8 mouse cellular contexts compared by ENCODE assay signal in the genomic region with DNA sequence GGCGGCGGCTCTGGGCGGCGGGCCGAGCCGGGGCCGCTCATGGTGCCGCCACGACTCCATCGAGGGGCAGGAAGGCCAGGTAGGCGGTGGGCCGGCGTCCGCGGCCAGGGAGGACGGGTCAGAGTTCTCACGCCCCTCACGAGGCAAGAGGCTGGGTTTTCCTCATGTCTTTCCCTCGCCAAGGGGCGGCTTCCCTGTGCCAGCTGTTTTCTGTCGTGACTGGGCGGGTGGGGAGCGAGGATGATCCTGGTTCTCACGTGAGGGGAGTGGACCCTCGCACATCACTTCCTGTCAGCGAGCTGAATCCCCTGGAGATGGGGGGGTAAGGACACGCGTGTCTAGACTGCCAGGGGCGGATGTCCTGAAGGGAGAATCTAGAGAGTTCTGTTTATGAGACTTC. TPM values are rescaled to one million over a fixed set of nuclear protein-coding genes. Genes with fewer than 3 reads are reported as not detected.
A peak's percentile ranks its signal among the peaks of the same experiment; 100 is the strongest.
DNase-seq lines count a peak whose midpoint lies in the region; ATAC-seq and TF ChIP-seq lines count a peak whose summit lies in the region.

No protein-coding gene starts in this region.

- no peak for TF ChIP-seq CTCF in liver, adult 2 months (IDR thresholded peaks at IDR 0.05; ENCODE audit: low read depth, low read length)

- under 1% methylated on average over 24 of the region's 29 CpGs for WGBS in forebrain, embryonic 12.5 days
- 0% methylated on average over 27 of the region's 29 CpGs for WGBS in hindbrain, embryonic 11.5 days
- WGBS in liver, adult 2 months: under 1% methylated on average over 29 of the region's 29 CpGs
- WGBS in midbrain, embryonic 16.5 days: under 1% methylated on average over 29 of the region's 29 CpGs

- no peaks in the 10 kb centered on the region; the same call in 1 of the 2 replicates for H3K79me2 ChIP-seq in liver, adult 2 months (ENCODE audit: control insufficient read depth, insufficient read depth, low read length)

- ATAC-seq in forebrain, embryonic 12.5 days (ENCODE audit: low FRiP score): peak; percentile 34; the same call in 1 of the 2 replicates
- no peak; the same call in 1 of the 2 replicates for ATAC-seq in hindbrain, embryonic 11.5 days (ENCODE audit: low FRiP score)
- peak; percentile 69 for ATAC-seq in midbrain, embryonic 16.5 days

- H3K4me1 ChIP-seq in ES-E14 (ENCODE audit: control insufficient read depth in 2 of 2, insufficient read depth in 2 of 2, low read length in 2 of 2, poor library complexity in 1 of 2): peaks cover 3 to 4% of the 10 kb centered on the region in 2 experiments; a peak in 2 of 4 replicates
- peaks cover 8% of the 10 kb centered on the region for H3K4me1 ChIP-seq in forebrain, embryonic 12.5 days
- no peaks in the 10 kb centered on the region for H3K4me1 ChIP-seq in hindbrain, embryonic 11.5 days (replicated peaks; ENCODE audit: control insufficient read depth, insufficient read depth, low read length)
- peaks cover 2% of the 10 kb centered on the region for H3K4me1 ChIP-seq in liver, adult 2 months (ENCODE audit: control insufficient read depth, insufficient read depth, low read length)
- H3K4me1 ChIP-seq in midbrain, embryonic 16.5 days (ENCODE audit: control insufficient read depth, insufficient read depth, low read length): peaks cover 9% of the 10 kb centered on the region

- H3K27me3 ChIP-seq in forebrain, embryonic 12.5 days: no peaks in the 10 kb centered on the region
- H3K27me3 ChIP-seq in hindbrain, embryonic 11.5 days (ENCODE audit: control insufficient read depth, insufficient read depth, low read length): no peaks in the 10 kb centered on the region
- H3K27me3 ChIP-seq in liver, adult 2 months (ENCODE audit: control insufficient read depth, insufficient read depth, low read length): no peaks in the 10 kb centered on the region
- H3K27me3 ChIP-seq in midbrain, embryonic 16.5 days (ENCODE audit: control insufficient read depth, insufficient read depth, low read depth, low read length): no peaks in the 10 kb centered on the region

- in situ Hi-C loops in ES-E14 (cut with MboI; ENCODE audit: low sequenced_read_pairs in 2 of 2, unreplicated experiment in 2 of 2): no loop called here

- no peaks in the 10 kb centered on the region for H3K36me3 ChIP-seq in ES-E14 (ENCODE audit: control insufficient read depth, insufficient read depth, low read length, poor library complexity, severe bottlenecking)
- no peaks in the 10 kb centered on the region for H3K36me3 ChIP-seq in forebrain, embryonic 12.5 days (replicated peaks)
- no peaks in the 10 kb centered on the region for H3K36me3 ChIP-seq in hindbrain, embryonic 11.5 days (ENCODE audit: control insufficient read depth, insufficient read depth, low read length)
- H3K36me3 ChIP-seq in liver, adult 2 months (ENCODE audit: control insufficient read depth, insufficient read depth, low read length): peaks cover 7% of the 10 kb centered on the region
- no peaks in the 10 kb centered on the region for H3K36me3 ChIP-seq in midbrain, embryonic 16.5 days (ENCODE audit: control insufficient read depth, insufficient read depth, low read length)

- H3K9me3 ChIP-seq in ES-E14 (ENCODE audit: control insufficient read depth, insufficient read depth, low read depth, low read length): no peaks in the 10 kb centered on the region
- no peaks in the 10 kb centered on the region for H3K9me3 ChIP-seq in forebrain, embryonic 12.5 days
- no peaks in the 10 kb centered on the region for H3K9me3 ChIP-seq in hindbrain, embryonic 11.5 days (ENCODE audit: control insufficient read depth, low read length)
- H3K9me3 ChIP-seq in midbrain, embryonic 16.5 days (replicated peaks; ENCODE audit: control insufficient read depth, low read length, poor library complexity, severe bottlenecking): no peaks in the 10 kb centered on the region

- TF ChIP-seq POLR2A in liver, adult 2 months (IDR thresholded peaks at IDR 0.05; ENCODE audit: extremely low read depth, insufficient read depth, low read length): no peak

- H3K27ac ChIP-seq in ES-E14 (ENCODE audit: insufficient read depth, low read depth, low read length, poor library complexity, severe bottlenecking): no peak overlapping the region
- peak overlapping the region; percentile 84 for H3K27ac ChIP-seq in forebrain, embryonic 12.5 days
- peak overlapping the region; percentile 74 for H3K27ac ChIP-seq in hindbrain, embryonic 11.5 days (ENCODE audit: low read depth, low read length)
- peak overlapping the region; percentile 82 for H3K27ac ChIP-seq in liver, adult 2 months (replicated peaks; ENCODE audit: insufficient read depth, low read depth, low read length)
- H3K27ac ChIP-seq in midbrain, embryonic 16.5 days (ENCODE audit: low read length): peak overlapping the region; percentile 91

- H3K9ac ChIP-seq in ES-E14 (ENCODE audit: insufficient read depth, low read depth, low read length, poor library complexity, severe bottlenecking): peak overlapping the region; percentile 64
- peak overlapping the region; percentile 72 for H3K9ac ChIP-seq in forebrain, embryonic 12.5 days
- H3K9ac ChIP-seq in hindbrain, embryonic 11.5 days (ENCODE audit: low read depth, low read length): peak overlapping the region; percentile 85
- H3K9ac ChIP-seq in liver, adult 2 months (ENCODE audit: low read depth, low read length): peak overlapping the region; percentile 94
- peak overlapping the region; percentile 94 for H3K9ac ChIP-seq in midbrain, embryonic 16.5 days (ENCODE audit: low read depth, low read length)

- peak overlapping the region; percentile 71 to 92 for H3K4me3 ChIP-seq in ES-E14 (ENCODE audit: insufficient read depth in 1 of 2, low read depth in 1 of 2, low read length in 2 of 2, poor library complexity in 1 of 2, severe bottlenecking in 1 of 2)
- H3K4me3 ChIP-seq in forebrain, embryonic 12.5 days (replicated peaks): peak overlapping the region; percentile 66
- H3K4me3 ChIP-seq in hindbrain, embryonic 11.5 days (ENCODE audit: low read depth, low read length): peak overlapping the region; percentile 75
- peak overlapping the region; percentile 83 for H3K4me3 ChIP-seq in liver, adult 2 months (ENCODE audit: insufficient read depth, low read depth, low read length)
- peak overlapping the region; percentile 86 for H3K4me3 ChIP-seq in midbrain, embryonic 16.5 days (ENCODE audit: low read depth, low read length)

- H3K4me2 ChIP-seq in forebrain, embryonic 12.5 days: peak overlapping the region; percentile 77
- H3K4me2 ChIP-seq in hindbrain, embryonic 11.5 days (replicated peaks; ENCODE audit: low read depth, low read length): peak overlapping the region; percentile 84
- H3K4me2 ChIP-seq in midbrain, embryonic 16.5 days (ENCODE audit: low read length): peak overlapping the region; percentile 59

- DNase-seq in embryo, embryonic 10 days (ENCODE audit: low spot score): peak; percentile 39
- DNase-seq in embryo, embryonic 9.5 days (ENCODE audit: extremely low spot score): no peak
- no peak for DNase-seq in ES-E14 (ENCODE audit: low read depth, low spot score)
- peak; percentile 60 for DNase-seq in hindbrain, embryonic 11.5 days (ENCODE audit: low spot score)
- peak; percentile 39 for DNase-seq in liver, adult 2 months (ENCODE audit: extremely low read depth, low read depth, low spot score)
- DNase-seq in urinary bladder, postnatal 14 days (ENCODE audit: low spot score): peak; percentile 69

TF ChIP-seq in ES-E14, 5 proteins besides CTCF, POLR2A, EP300 and RAD21:
- TF ChIP-seq HCFC1 (IDR thresholded peaks at IDR 0.05; ENCODE audit: borderline replicate concordance, insufficient read depth, low read length): no peak
- no peak for TF ChIP-seq CHD2 (IDR thresholded peaks at IDR 0.05; ENCODE audit: low read depth, low read length)
- TF ChIP-seq MAFK (IDR thresholded peaks at IDR 0.05; ENCODE audit: insufficient read depth, low read depth, low read length): no peak
- TF ChIP-seq ZNF384 (IDR thresholded peaks at IDR 0.05; ENCODE audit: low read depth, low read length): no peak
- no peak for TF ChIP-seq ZC3H11A (IDR thresholded peaks at IDR 0.05; ENCODE audit: borderline replicate concordance, low read depth, low read length)

RNA-seq across cellular contexts. Expression of a gene that starts 0.8 kb away (rescaled TPM):
- 22.2 and 27.1 TPM in 2 replicates for total RNA-seq in ES-E14 (2012; rRNA removed)
- 22.5 and 22.6 TPM in 2 replicates for polyA plus RNA-seq in forebrain, embryonic 12.5 days (2016; fragmentation: Nextera tagmentation; extraction: Ambion mirVana)
- polyA plus RNA-seq in hindbrain, embryonic 11.5 days (2014; fragmentation: Nextera tagmentation; extraction: Ambion mirVana): 28.2 and 29.3 TPM in 2 replicates
- 37.2 and 44.3 TPM in 2 replicates for total RNA-seq in liver, adult 2 months (2014; rRNA removed)
- 21.5 and 24.5 TPM in 2 replicates for polyA plus RNA-seq in liver, adult 2 months (2012; rRNA removed)
- 32.2 and 38.7 TPM in 2 replicates for polyA plus RNA-seq in midbrain, embryonic 16.5 days (2015; fragmentation: Nextera tagmentation; extraction: Ambion mirVana)

Comparison
In these comparisons a context has a peak if more than half of its experiments do, and no peak if none do; other contexts are left out.
1. DNase-seq: peak in embryo, embryonic 10 days (single experiment), hindbrain, embryonic 11.5 days (single experiment), liver, adult 2 months (single experiment) and urinary bladder, postnatal 14 days (single experiment); none in embryo, embryonic 9.5 days (single experiment) and ES-E14 (single experiment).
2. Peak in every context shown above with its lines, with median percentiles within 50 percentile points of each other: H3K4me3 ChIP-seq, H3K9ac ChIP-seq and H3K4me2 ChIP-seq.